Mouse (Mus musculus) cerebellum, adult (tissue): ENCODE data around the gene Mrgprg.

Experiments
- ATAC-seq: cut with Nextera tagmentation; 2 replicates; pipeline ENCODE4 v1.9.2; 2017; ENCODE audit warnings: mild to moderate bottlenecking, moderate library complexity, mixed read lengths; ENCODE audit not compliant: insufficient number of reproducible peaks, low FRiP score, low TSS enrichment

Mrgprg gene

DNA sequence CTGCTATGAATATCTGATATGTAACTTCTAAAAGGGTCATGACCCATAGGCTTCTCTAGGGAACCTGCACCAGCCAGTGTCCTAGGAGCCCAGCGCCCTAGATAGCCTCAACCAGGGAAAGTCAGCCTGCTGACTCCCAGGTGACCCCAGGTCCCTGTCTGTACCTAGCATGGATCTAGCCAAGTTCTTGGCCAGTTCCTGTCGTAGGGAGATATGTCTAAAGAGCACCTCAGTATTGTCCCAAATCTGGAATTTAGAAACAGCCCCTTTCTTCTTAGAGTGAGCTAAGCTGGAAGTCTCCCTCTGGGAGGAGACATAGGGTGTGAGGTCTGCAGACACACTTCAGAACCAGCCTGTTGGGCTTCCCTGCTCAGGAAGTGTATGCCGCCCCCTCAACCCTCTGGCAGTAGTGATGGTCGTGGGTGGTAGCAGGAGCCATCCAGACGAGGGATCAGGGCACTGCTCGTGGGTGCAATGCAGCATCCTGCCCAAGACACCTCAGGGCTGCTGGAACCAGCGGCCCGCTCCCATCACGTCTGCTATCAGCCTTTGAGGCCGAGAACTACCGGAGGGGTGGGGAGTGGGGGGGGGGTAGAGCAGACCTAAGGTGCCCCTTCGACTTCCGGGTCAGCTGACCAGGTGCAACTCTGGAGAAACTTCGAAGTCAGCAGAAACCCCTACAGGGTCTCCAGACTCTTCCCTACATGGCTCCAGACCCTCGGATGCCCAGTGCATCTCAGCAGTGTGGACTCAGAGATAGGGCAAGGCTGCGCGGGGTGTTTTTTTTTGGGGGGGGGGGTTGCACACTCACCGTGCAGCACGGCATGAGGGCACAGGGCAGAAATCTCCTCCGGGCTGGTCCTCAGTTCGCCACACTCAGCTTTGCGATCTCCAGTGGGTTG lies 10.4 kb downstream of the Mrgprg start, which contains the start of gene Osbpl5:
TSS of gene Osbpl5 (minus strand) at position 861 of the 902 bp plus-strand sequence.
- no peak for ATAC-seq

DNA sequence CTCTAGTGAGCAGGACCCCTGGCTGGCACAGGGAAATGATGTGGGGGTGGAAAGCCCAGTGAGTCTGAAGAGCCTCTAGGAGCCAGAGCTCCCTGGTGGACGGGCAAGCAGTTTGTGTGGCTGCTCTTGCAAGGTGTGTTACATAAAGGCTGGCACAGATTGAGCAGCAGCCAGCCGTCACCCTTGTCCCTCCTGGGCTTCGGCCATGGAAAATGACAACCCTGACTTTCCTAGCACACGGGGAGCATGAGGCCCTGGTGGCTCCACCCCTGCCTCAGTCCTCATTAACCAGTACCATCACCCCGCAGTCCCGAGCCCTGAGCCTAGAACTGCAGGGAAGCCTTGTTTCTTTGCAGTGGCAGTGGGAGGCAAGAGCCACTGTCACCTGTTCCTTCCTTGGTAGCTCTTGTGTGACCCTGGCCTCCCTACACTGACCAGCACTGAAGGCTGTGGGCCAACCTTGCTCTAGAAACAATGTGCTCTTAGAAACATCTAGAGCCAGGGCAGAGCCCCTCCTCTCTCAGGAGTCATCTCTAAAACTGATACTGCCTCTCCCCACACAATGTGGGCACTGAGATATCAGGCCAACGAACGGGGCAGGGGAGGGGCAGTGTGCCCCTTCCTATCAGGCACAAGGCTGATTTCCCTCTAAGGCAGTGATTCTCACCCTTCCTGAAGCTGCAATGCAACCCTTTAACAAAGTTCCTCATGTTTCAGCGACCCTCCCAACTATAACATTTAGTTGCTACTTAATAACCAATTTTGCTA lies 11.3 kb downstream of the Mrgprg start:
- ATAC-seq = no peak

DNA sequence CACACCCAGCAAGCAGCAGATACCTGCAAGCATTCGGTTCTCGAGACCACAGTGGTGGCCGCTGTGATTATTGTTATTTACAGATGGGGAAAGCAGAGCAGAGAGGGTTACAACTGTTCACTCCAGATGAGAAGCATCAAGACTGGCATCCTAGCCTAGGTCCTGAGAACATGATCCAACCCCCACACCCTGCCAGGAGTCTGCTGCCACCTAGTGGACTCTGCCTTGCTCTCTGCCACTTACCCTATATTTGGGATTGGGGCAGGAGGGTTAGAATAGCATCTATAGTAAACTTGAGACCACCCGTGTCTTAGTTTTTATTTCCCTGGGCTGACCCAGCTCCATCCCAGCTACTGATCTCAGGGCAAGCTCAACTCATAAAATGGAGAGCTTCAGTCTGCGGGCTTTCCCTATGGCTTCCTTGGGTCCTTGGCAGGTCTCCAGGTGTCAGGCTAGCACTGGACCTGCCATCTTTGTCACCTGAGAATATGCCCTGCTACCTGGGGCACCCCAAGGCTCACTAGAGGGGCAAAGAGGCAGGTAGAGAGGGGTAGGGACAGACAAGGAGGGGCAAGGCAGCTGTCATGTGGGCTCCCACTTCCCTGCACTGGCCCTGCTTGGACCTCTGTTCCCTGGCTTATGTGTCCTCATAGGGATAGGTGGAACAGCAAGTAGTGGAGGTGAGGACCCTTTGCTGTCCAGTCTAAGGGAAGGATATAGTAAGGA lies 12.6 kb downstream of the Mrgprg start:
- no peak for ATAC-seq

DNA sequence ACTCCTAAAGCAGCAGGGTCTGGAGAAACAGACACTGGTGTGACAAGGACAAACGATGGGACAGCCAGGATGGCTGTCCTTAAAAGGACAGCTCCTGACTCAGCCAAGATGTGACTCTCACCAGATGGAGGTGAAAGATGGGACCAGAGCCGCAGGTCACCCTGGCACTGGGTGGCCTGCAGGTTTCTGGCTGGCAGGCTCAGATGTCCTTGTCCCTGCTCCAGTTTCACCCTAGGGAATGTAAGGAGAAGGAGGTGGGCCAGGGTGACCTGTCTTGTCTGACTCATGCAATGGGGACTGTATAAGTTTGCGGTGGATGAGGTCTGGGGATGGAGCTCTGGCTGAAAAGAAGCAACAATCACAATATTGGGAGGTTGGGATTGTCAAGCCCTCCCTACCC lies 14.2 kb downstream of the Mrgprg start:
- ATAC-seq = no peak

DNA sequence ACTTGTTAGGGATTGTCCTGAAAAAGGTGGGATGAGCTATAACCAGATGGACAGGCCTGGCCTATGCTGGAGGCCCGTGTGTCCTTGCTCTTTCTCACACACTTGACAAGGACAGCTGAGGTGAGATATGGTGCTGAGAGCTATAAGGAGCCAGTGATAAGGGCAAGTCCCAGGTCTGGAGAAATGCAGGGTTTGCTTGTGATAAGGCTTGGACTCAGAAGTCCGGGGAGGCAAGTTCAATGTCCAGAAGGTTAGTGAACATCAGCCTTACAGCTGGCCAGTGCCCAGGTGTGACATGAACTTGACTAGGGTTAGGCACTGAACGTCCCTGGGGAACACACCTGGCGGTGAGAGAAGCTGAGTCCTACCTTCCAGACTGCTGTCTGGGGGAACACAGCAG lies 14.7 kb downstream of the Mrgprg start:
- no peak for ATAC-seq

DNA sequence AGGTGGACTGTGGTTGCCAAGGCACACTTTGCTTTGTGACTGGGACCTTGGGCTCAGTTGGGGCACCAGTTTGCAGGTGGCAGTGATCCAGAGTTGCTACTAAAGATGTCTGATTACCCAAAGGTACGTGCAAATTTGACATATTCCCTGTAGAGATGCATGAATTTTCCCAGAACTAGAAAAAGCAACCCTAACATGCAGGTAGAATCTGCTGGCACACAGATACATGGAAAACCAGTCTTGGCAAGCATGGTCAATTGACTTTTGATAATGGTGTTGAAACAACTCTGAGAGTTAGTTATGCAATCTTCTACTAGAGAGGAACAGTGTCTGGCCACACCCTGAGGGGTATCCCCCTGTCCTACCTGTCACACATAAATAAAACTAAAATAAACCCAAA lies 15.4 kb downstream of the Mrgprg start:
- ATAC-seq = no peak

DNA sequence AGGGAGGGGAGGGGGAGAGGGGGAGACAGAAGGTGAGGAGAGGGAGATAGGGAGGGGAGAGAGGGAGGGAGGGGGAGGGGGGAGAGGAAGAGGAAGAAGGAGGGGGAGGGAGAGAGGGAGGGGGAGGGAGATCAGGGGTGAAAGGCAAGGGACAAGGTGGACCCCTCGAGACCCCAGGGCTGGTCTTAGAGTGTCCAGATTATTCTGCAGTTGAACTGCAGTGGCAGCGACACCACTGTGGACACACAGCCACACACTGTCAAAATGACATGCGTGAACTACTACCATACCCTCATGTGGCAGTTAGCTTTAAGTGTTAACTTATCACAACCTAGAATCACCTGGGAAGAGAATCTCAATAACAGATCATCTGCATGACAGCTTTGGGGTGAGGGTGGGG lies 17.7 kb downstream of the Mrgprg start:
- ATAC-seq = no peak

DNA sequence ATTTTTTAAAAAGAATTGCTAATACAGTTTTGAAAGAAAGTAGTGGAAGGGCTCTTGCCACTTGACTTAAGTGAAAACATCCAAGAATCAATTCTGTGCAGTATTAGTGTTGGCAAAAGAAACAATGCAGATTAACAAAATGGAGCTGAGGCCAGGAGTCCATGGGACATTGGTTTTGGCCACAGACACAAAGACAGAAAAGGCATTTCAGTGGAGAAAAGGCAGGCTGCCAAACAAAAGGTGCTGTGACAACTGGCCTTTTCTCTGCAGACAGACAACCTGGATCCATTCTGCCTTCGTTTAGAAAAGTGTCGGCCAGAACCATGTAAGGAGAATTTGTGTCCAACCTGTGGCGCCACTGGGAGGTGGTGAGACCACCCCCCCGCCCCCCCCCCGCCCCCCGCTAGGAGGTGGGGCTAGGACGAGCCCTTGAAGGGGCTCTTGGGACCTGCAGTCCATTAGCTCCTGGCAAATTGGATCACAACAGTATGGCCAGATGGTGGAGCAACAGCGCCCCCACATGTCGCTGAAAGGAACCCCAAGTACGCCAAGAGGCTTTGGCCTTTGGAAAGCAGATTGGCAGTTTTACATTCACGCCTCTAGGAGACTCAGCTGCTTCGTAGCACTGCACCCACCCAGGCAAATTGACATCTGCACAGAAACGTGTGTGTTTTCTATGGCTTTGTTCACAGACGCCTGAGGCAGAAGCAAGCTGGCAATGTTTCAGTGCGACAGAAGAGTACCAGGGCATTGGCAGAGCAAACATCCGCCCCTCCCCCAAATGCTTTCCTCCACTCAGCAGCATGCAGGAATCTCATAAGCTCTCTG lies 18.5 kb downstream of the Mrgprg start:
- peak; percentile 72; the same call in 1 of the 2 replicates for ATAC-seq

DNA sequence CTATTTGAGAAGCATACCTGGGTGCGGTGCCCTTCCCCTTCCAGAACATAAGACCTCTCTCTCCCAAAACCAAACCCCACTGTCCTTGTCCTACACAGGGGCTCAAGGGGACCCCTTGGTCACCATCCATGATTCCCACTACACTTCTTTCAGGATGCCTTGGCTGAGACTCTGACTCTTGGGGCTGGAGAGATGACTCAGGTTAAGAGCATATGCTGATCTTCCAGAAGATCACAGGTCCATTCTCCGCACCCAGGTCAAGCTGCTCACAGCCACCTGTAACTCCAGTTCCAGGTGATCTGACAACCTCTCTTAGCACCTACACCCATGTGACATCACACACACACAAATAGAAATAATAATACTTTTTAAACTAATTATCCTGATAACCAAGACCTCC lies 26.1 kb downstream of the Mrgprg start:
- no peak for ATAC-seq

DNA sequence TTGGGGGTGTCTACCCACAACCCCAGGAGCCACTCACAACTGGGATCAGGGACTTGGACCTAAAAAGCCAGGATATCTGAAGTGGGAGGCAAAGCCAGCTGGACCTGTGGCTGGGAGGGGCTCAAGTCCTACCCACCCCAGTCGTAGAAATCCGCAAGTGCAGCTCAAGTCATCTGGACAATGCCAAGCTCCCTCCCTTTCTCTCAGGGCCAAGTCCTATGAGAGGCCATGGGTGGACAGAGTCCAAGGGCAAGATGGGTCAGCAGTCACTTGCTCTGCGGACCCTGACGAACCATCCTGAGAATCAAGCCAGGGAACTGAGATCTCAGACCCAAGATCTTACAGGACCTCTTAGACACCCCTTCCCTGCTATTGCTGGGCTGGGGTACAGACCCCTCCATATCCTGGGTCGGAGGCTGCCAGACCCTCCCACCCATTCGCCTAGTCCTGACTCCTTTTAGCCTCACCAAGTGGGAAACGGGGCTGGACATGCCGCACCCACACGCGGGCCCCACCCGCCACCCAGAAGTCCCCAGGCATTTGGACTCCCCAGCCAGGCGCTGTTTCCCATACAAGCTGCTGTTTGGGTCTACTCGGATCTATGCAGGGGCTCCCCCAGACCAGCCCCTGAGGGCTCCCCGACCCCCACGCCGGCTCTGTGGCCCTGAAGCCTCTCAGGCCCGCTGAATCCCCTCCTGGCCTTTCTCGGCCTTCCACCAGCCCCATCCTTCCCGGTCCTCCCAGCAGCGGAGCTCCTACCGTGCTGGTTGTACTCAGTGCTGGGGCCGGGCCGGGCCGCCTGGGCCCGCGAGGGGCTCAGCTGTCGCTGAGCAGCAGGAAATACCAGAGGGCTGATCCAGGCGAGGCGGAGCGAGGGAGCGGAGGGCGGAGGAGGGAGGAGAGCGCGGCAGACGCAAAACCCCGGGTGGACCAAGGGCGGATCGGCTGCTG lies 27.0 kb downstream of the Mrgprg start:
- peak; percentile 56; the same call in 1 of the 2 replicates for ATAC-seq

DNA sequence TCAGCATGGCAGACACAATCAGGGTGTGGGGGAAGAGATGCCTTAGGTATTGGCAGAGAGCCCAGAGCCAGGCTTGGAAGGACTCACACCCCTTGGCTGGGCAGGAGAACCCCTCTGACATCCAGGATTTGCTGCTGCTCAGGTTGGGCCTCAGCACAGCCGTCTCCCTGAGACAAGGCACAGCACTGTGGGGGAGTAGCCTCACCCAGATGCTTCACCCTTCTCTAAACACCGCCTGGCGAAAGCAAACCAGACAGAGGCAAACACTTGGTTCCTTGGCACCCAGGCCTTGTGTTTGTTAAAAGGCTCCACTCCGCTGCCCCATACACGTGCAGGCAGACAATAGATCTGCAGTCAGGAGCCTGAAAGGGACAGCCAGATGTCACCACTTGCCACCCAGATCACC lies 28.2 kb downstream of the Mrgprg start:
- ATAC-seq = no peak

DNA sequence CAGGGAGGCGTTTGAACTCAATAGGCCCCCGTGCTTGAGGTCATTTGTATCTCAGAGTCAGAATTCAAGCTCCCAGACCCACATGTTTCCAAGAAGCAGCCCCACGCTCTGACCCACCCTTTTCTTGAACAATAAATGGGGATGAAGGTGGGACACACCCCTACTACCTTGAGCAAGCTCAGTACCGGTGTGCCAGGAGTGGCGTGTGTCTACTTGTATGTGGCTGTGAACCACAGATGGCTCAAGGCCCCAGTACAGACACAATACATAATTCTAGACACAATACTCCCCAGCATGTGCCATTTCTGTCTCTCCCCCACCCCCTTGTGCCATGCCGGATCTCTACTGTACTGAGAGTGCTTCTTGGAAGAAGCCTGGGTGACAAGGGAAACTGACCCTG lies 28.6 kb downstream of the Mrgprg start:
- no peak for ATAC-seq

DNA sequence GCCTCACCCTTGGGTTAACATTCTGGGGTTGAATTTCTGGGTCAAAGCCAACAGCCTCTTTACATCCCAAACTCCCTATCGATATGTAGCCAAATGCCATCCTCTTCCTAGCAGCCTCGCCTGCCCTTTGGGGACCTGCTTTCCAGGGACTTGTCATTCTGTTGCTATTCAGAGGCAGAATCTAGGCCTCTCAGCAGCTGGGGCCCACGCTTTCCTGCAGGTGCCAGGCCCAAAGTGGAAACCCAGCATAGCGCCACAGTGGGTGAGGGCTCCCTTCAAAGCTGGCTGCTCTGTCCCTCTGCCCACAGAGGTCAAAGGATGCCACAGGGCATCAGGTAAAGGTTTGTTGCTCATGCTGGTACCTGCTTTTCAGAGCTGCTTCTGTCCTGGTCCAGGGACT lies 33.0 kb downstream of the Mrgprg start:
- no peak for ATAC-seq

DNA sequence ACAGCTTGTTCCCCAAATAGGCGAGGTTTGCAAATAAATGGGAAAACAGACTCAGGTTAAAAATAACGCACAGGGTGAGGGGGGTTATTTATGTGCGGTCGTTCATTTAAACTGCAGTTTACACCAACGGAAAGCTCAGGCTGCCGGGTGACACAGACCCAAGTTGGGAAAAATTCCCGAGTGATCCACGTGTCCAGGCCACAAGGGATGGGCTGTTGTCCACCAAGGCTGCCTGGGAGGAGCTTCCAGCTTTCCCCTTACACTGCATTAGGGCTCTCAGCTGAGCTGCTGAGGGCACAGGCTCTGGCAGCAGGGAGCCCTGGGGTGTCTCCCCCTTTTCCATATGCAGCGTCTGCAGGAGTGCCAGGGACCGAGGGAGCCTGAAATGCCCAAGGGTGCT lies 36.9 kb downstream of the Mrgprg start:
- no peak for ATAC-seq

DNA sequence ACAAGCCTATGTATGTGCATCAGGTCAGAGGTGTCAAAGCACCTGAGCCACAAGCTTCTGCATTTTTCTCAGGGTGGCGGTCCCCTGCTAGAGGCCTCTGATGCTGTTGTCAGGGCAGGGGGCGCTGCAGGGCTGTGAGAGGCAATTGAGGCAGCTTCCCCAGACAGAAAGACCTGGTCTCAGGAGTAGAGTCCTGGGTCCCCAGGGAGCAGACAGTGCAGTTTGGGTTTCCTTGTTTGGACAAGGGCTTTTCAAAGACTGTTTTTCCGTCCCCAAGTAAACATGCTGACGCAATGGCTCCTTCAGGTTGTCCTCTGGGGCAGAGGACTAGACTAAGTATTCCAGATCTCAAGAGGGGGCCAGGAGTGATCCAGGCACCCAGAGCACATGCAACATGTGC lies 40.4 kb downstream of the Mrgprg start:
- no peak for ATAC-seq

DNA sequence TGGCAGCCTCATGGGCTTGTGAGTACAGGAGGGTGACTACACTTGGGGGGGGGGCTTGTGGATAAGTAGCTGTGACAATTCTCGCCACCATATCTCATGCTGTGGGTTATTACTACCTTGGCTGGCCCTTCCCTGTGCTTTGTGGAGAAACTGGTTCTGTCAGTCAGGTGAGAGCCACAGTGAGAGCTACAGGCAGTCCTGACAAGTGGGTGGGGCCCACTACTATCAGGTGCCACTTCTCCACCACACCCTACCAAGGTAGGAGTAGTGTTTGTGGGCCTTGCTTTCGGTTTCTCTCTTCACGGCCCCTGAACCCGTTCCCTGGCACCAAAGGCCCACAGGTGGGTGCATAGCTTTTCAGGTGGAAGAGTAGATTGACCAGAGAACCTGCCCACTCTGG lies 43.0 kb downstream of the Mrgprg start:
- no peak for ATAC-seq

DNA sequence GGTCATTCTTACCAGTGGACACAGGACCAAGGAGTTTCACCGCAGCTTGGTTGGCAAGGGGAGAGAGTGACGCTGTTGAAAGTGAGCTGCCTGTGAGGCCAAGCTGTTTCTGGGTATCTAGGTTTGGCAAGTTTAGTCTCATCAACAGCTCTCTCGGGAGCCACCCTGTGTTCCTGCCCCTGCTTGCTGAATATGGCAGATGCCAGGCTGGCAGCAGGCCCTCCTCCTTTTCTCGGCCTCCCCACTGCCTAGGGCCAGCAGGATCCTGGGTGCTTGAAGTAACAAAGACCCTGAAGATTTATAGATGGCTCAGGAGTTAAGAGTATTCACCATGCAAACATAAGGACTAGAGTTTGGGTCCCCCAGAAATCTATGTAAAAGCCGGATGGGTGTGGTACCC lies 44.1 kb downstream of the Mrgprg start:
- ATAC-seq = no peak

DNA sequence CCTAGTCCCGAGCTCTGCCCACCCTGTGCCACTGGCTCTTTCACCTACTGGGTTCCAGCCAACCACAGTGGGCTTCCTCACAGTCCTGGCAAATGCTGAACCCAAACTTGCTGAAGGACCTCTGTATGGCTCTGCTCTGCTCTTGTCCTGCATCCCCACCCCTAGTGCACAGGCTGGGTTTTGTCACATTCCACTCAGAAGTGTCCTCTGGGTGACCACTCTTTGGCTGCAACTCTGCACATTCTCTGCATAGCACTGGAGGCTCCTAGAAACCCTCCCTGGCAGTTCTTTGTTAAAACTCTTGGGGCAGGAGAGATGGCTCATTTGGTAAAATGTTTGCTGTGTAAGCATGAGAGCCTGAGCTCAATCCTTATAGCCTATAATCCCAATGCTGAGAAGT lies 49.0 kb downstream of the Mrgprg start:
- ATAC-seq = no peak
